Mouse (Mus musculus) stomach, postnatal 0 days (tissue): Measurements from ENCODE around the gene Lhfpl4.

Experiments used
- CTCF ChIP-seq: IDR thresholded peaks from 2 replicates; pipeline ENCODE4 v1.5.1; 2016; ENCODE audit warnings: antibody characterized with exemption, low read depth, mild to moderate bottlenecking, moderate library complexity
- EP300 ChIP-seq: optimal IDR thresholded peaks from 2 replicates; pipeline ENCODE3; 2016; ENCODE audit warnings: antibody characterized with exemption

- TF ChIP-seq EP300 (no peak), CTCF (no peak)
These were observed 23.2 kb downstream of the Lhfpl4 start for GRCm38 (mm10) chr6:113172011-113172410.
